Mouse (Mus musculus): Measurements from ENCODE around the gene Wfdc15a.

DNA sequence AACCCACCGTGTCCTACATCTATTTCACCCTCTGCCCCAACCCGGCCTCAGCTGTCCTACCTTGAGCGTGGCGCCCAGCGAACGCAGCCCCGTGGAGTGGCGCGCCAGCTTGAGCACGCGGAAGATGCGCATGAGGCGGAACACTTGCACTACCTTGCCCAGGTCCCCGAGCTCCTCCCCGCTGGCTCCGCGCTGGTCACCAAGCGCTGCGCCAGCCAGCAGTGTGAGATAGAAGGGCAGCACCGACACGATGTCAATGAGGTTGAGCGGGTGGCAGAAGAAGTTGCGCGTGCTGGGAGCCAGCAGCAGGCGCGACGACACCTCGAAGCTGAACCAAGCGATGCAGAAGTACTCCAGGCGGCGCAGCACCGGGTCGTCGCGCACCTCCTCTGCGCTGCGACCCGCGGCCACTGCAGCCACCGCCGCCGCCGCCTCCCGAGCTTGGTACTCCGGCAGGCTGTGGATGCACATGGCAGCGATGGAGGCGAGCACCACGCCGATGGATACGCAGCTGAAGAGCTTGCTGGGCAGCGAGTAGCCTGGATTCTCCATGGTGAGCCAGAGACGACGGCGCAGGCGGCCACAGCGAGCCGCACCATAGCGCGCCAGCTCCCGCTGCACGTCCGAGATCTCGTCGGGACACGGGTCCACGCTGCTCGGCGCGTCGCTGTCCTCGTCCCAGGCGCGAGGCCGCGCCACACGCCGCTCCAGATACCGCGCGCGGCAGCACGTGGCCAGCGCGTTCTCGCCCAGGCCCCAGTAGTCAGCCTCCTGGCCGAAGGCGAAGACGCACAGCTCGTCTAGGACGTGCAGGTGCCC is 32.0 kb downstream of the Wfdc15a start:
- TF ChIP-seq CTCF (conservative IDR thresholded peaks at IDR 0.05; ENCODE audit: low read length) (no peak), POU5F1 (IDR thresholded peaks at IDR 0.05; ENCODE audit: borderline replicate concordance, low read length) (no peak), NANOG (IDR thresholded peaks at IDR 0.05; ENCODE audit: borderline replicate concordance, low read length) (no peak)

All from E14TG2a.4 (cell line).